Mouse (Mus musculus) CD8-positive naive resting alpha-beta T cell, adult 2 months (primary cell): Measurements from ENCODE around the gene Fcna.

ENCODE experiments used
- DNase-seq, 2 experiments: peaks; one replicate each; pipeline ENCODE4 v3.0.0; 2022; ENCODE audit warnings: low read depth in 2 of 2, low spot score in 2 of 2

Fcna gene

DNA sequence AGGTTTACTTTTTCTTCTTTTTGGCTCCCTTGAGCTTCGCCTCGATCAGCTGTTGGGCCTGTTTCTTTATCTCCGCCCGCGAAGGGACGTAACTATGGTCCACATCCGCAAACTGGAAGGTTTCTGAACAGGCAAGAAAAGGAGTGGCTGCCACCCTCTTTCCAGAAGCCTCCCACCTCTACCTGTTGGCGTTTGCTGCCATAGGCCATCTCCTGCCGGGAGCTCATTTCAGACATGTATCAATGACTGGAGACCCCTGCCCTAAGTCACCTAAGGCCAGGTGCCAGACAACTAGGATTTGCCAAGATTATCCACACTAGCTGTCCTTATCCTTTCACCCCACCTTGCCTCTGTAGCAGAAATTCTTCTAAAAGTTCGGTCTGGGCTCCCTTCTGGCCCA, 19.2 kb downstream of the Fcna start:
- no peak for DNase-seq

DNA sequence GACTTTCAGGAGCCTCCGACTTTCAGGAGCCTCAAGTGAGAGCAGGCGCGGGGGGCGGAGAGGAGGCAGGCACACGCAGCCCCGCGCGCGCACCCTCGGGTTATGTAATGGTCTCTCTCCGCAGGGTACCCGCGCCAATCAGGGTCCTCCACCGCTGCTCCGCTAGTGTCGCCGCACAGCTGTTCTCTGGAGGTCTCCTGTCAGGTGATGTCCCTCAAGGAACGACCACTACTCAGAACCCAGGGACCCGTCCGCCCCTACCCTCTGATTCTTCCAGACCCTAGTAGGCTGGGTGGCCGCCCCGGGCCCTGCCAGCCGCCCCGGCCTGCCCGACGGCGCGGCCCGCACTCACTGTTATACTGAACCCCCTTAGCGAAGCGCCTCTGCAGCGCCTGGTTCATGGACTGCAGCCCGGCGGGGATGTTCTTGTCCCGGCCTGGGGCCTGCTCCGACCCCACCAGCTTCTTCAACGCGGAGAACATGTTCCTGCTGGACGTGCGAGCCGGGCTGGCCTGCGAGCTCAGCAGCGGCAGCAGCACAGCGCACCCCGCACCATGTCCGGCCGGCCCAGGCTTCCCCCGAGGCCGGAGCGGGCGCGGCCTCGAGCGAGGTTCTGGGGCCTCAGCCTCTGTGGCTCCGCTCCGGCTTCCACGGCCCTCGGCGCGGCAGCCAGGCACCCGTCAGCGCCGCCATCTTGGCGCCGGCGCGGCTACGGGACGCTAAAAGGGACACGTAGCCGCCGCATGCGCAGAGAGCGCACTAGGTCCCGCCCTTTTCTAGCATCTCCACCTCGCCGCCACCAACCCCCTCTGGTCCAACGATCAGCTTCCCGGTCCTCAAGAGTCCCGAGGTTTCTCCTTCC, 19.8 kb downstream of the Fcna start, which contains the start of gene Rabl6:
TSS of gene Rabl6 (minus strand) at position 761 of the 862 bp plus-strand sequence.
- peak; percentile 75 to 83 for DNase-seq

DNA sequence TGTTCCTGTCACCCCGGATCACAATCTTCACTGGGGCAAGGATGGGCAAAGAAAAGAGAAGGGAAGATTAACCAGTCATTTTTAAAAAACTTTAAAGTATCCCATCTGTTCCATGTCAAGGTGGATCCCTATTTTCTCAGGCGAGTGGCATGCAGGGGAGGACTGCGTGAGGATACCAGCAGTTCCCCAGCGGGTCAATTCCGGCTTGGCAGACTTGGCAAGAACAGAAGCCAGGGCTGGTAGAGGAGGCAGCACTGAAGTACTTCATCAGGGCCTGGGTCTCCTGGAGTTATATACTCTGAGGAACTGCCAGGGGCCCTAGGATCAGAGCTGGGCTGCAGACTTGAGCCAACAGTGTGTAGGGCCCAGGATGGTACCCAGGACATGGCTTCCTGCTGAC, 25.3 kb downstream of the Fcna start:
- DNase-seq = no peak

DNA sequence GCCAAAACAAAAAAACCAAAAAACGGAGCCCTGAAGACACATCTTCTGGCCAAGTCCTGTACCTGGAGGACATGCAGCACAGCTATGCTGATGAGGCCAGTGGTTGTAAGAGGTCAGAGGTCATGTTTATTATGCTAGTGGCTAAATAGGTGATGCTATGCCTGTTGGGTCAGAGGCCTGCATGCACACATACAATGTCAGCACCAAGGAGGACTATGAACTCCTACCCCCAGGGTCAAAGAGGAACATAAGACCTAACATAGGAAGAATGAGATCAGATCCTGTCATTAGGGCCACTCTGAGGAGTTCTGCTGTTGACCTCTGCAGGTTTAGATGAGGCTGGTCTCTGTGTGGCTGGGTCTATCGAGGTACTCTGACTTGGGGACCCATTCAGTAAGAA, 27.8 kb downstream of the Fcna start:
- no peak for DNase-seq

DNA sequence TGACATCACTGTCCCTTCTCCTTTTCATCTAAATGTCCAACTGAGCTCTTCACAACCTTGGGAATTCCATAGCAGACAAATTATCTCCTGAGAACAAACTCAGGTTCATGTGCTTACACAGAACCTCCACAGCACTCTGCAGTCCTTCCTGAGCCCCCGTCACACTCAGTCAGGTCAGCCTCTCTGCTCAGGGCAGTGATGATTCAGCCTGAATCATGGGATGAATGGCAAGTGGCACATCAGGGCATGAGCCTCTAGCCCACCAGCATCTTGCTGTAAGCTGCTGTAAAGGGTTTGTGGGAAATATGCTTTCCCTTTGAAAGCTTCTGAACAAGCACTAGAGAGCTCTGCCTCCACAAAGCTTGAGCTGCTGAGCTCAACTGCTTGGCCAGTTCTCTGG, 29.1 kb downstream of the Fcna start:
- no peak for DNase-seq

DNA sequence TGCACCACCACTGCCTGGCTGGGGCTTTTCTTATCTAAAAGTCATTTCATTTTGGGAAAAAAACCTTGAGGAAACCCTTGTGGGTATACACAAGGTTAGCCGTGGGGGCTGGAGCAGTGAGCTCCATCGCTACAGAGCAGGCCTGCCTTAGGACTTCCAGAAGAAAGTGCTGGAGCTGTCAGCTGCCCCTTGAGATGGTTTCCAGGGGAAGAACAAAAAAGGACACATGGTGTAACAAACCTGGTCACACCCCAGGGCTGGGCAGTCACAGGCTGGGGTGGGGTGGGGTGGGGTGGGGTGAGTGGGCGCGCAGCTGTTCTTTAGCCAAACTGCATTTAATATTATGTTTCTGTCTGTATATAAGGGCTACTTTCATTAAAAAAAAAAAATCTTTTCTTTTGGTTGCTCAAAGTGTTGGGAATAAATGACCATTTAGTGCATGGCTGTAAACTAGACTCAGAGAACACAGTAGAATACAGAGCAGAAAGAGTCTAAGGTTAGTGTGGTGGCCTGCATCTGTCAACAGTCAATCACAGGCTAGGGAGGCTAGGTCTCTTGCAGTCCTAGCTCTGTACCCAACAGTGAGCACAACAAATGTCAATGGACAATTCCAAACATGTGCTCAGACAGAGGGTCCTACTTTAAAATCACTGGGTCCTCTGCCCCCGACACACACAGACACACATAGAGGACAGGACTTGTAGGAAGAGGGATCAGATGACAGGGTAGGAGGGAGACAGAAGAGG, 30.9 kb downstream of the Fcna start:
- DNase-seq = no peak

DNA sequence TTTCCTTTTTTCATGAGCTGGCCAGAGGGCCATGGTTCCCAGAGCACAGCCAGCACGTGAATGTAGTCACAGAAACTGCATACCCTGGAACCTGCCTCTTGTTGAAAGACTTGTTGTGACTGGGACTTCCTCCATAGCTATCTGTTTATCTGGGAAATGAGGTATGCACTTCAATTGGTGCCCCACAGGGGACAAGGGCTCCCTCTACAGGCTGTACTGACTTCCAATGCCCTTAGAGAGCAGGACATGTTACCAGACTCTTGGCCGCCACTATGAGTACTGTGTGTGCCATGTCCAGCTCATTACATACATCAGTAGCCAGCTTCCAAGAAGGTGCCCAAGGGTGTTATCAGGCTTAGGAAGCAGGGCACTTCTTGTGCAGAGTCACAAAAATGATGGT, 36.0 kb downstream of the Fcna start:
- no peak for DNase-seq

DNA sequence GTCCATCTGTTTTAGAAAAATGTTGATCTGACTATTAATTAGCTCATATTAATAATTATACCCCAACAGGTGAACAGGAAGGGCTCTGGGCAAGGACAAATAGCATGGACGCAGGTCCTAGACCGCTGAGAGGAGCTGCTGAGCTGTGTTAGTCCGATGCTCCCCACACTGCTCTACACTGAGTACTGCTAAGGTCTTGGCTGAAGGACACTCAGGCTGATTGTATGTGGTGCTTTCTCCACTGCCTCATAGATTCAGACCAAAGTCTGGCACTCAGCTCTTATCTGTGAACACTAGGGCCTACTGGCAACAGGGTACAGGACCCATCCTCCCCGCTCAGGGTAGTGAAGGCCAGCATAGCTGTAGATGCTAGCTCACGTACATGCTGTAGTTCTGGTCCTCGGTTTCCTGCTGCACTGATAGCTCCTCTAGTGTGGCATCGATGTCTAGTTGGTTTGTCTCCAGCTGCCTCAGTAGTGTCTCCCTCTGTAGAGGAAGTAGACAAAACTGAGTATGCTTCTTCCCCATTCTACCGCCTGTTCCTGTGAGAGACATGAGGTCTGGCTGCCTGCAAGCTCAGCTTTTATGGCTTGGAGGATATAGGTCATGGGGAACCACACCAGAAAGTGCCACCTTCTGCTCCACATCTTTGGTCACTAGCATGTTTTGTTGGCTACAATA, 39.5 kb downstream of the Fcna start:
- DNase-seq = no peak

DNA sequence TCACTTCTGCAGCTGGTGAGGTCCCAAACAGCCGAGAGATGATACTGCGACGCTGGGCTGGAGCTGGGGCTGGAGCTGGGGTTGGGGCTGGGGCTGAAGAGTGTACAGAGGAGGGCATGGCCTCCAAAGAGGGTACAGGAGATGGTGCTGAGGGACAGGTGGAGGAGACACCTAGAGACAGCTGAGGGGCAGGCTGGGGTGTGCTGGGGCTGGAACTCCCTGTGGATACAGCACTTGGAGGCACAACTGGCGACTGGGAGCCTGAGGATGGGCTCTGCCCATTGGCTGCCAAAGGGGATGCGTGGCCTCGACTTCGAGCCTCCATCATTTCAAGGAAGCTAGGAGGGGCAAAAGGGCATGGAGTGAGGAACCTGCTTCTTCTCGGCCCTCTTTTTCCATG, 40.5 kb downstream of the Fcna start:
- no peak for DNase-seq

DNA sequence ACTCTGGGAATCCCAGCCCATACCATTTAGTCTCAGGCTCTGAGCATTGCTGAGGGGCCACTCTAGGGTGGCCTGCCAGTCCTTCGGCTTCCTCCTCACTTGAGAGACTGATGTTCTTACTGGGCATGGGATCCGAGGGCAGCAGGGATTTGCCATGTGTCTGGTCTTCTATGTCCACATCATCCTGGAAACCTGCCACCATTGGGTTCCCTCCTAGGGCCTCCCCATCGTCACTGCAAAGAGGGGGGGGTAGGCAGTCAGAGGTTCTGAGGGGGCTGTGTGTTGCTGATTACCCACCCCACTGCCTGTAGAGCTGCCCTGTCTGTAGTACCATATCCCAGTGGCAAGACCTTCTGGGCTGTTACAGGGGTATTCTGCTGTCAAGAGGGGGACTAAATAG, 42.2 kb downstream of the Fcna start:
- DNase-seq = no peak

DNA sequence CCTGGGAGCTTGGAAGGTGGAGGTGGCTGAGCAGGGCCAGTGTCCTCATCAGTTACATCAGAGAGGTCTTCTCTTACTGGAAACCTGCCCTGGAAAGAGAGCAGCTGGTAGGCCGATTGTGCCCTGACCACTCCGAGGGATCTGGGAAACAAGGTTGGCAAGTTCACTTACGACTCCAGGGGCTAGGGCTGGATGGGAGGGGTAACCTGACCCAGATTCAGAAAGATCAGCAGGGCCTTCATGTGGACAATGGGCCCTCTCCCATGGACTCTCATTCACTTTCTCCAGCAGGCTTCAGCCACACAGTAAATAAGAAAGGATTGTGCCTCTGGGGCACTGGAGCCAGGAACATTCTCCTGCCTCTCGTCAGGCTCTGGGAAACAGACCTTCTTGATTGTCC, 43.0 kb downstream of the Fcna start:
- no peak for DNase-seq

DNA sequence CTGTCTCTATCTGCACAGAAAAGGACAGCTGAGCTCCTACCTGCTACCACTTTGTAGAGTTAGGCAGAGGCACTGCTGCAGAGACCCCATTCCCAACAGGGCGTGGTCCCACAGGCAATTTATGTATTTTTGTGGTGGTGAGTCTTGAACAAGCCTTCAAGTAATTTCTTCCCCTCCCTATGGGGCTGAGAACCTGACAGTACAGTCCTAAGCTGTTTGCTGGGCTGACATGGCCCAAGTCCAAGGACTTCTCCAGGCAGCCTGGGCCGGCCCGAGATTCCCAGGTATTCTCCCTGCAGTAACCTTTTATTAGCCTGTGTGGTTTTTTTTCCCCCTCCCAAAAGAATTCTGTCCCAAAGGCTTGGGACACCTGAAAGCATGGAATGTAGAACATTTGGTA, 43.7 kb downstream of the Fcna start:
- DNase-seq = no peak

DNA sequence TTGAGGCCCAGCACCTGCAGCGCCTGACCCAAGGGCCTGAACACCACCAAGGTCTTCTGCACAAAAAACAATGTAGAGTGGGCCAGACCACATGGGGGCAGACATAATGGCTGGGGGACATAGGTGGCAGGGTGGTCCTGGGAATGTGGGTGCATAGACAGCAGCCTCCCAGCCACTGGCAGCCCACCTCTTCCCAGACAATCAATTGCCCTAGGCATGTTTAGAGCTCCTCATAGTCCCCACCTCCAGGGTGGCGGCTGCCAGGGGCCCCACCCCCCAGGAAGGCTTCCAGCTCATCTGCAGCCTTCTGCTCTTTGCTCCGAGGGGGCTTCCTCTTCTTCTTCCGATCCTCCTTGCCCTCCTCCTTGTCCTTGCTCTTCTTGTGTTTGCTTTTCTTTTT, 44.3 kb downstream of the Fcna start:
- DNase-seq = no peak

DNA sequence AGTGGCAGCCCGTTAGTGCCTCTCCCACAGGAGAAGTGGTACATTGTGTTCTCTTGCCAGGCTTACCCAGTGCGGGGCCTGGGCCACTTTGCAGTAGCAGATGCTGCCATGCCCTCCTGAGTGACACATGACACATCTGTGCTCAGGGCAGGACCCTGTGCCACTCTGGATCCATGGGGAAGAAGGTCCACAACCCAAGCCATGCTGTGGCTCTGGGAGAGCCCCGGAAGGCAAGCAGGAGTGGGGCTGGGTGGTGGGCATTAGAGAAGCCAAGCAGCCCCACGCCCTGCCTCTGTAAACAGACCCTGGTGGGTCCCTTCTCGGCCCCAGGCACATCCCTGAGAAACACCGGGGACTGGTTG, 44.7 kb downstream of the Fcna start:
- DNase-seq = no peak

DNA sequence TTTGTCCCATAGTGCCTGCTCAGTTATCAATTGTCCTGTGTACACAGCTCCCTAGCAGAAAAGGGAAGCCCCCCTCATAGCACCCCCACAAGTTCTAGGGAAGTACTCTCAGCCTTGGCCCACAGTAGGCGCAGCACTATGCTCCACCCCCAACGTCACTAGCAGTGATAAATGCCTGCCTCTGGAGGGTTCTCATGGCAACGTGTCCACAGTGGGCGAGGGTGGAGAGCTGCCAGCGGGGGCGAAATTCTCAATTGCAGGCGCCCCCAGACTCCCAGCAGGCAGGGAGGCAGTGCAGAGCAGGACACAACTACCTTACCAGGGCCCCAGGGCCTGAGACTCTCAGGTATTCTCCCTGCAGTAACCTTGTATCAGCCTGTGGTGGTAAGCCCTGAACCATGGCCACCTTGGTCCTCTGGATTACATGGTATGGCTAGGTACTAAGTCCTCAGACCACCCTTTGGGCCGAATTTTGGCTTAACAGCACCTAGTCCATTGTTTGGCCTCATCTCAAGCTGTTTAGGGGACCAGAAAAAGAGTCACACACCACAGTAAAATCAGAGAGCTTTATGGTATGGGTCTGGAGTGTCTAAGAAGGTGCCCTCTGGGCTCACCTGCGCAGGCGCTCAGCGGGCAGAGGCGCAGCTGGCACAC, 45.2 kb downstream of the Fcna start:
- DNase-seq = no peak

DNA sequence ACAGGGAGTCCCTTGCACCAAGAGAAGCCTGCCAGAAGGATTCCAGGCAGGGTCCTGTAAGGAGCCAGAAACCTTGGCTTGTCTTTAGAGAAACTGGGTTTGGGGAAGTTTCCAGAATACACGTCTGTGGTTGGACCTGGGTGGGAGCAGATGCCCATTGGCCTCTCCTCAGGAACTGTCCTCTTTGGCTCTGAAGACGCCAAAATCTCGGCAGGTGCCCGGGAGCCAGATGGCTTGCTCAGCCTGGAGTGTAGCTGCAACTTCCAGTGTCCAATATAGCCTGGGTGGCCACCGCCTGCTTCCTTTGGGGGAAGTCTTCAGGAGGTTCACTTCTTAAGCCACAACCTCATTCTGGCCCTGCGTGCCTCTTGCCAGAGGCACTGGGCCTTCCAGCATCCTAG, 45.9 kb downstream of the Fcna start:
- DNase-seq = no peak

DNA sequence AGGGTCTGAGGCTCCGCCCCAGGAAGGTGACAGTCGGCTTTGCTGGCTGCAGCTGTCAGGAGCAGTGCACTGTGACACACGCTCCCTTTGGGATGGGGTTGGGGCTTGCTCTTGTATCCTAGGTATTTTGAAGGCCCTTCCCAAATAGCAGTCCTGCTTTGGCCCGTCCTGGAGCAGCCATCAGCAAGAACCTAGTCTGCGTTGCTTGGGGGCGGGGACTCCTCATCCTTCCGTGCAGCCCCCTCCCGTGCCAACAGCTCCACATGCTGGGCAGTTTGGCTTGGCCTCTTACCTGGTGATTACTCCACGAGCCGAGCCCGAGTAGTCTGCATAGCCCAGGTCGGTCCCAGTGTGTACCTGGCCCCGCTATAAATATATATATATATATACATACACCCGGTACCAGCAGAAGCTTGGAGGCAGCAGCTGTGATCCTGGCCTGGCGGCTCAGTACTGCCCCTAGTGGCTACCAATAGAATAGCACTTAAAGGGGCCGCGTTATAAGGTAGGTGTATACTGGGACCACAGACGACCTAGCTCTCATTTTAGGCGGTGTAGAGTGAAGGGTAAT, 46.5 kb downstream of the Fcna start, which contains the start of gene Ajm1:
TSS of gene Ajm1 (minus strand) at position 464 of the 571 bp plus-strand sequence.
- peak; percentile 61 to 75 for DNase-seq

DNA sequence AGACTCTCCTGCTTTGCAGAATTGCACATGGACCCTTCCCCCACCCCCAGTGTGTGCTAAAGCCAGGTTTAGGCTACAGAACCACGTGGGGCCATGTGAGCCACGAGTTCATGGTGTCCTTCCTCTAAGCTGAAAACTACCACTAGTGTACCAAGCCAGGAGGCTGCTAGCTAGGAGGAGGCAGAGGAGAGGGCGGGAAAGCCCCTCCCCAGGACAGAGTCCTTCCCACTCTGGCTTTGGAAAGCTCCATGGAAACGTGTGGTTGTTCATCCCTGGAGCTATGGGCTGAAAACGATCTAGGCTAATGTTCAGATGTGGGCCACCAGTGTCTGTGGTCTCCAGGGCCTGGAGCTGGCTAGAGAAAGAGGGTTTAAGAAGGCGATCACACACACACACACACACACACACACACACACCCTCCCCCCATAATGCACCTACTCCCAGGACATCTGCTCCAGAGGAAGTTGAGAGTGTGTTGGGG, 47.2 kb downstream of the Fcna start:
- DNase-seq = no peak

DNA sequence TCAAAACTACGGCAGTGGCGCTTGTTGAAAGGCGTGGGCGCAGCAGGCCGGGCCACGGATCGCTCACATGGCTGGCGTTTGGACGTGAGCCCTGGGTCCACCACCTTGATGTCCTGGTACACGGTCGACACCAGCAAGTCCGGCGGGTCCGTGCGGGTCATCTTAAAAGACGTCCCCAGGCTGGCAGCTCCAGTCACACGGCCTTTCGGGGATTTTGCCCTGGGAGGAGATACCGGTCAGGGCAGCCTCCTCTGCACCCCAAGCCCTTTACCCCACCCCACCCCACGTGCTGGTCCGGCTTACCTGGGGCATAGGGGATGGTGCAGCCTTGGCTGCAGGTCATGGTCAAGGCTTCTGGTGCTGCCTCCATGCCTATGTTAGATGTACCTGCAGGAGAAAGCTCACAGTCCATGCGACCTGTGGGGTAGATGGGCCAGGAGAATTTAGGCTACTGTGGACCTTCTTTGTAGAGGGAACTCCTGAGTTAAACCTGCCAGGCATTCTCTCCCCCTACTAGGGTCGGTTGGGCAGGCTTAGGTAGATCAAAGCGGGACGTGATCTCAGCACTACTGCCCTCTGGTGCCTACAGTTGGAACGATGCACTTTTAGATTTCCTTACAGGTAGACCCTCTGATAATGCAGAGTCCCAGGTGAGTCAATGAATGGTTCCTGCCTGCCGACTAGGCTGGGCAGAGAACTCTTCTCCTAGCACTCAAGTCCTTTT, 47.9 kb downstream of the Fcna start:
- DNase-seq = peak; percentile 54 to 70
